Mouse (Mus musculus) adrenal gland, postnatal 4 days (tissue): ENCODE data around the gene Mogat2. TPM values are rescaled to one million over a fixed set of nuclear protein-coding genes. Genes with fewer than 3 reads are reported as not detected.

ENCODE experiments used
- DNase-seq, 2 experiments: peaks; one replicate each; pipeline ENCODE4 v3.0.0; 2021 to 2022; ENCODE audit warnings: low spot score in 2 of 2, mixed read lengths in 2 of 2
- total RNA-seq, 2 experiments: library from RNA; stranded (reverse); gene quantifications; 2 replicates each; pipeline ENCODE4 v1.2.3; 2021

Gene Mogat2
- total RNA-seq, 2 experiments from 2014 or later, result 0.34 to 4.1 TPM

GRCm38 (mm10) chr7:99236888-99237660 lies 1.3 kb downstream of the Mogat2 start:
- no peak for DNase-seq

GRCm38 (mm10) chr7:99235657-99236056 lies 2.8 kb downstream of the Mogat2 start:
- no peak for DNase-seq

- no peak for DNase-seq
These were observed 3.5 kb downstream of the Mogat2 start for GRCm38 (mm10) chr7:99234916-99235315.

GRCm38 (mm10) chr7:99232571-99232970 lies 5.8 kb downstream of the Mogat2 start:
- DNase-seq, result no peak

- DNase-seq, result no peak
These were observed 8.2 kb downstream of the Mogat2 start for GRCm38 (mm10) chr7:99230061-99230747.

GRCm38 (mm10) chr7:99229411-99229810 lies 9.0 kb downstream of the Mogat2 start:
- no peak for DNase-seq

- DNase-seq, result no peak
These were observed 9.6 kb downstream of the Mogat2 start for GRCm38 (mm10) chr7:99228825-99229224.

- DNase-seq, result no peak
These were observed 11.2 kb downstream of the Mogat2 start for GRCm38 (mm10) chr7:99227267-99227666.

- DNase-seq, result no peak
These were observed 11.8 kb downstream of the Mogat2 start for GRCm38 (mm10) chr7:99226662-99227061.

GRCm38 (mm10) chr7:99225421-99225820 lies 13.0 kb downstream of the Mogat2 start:
- no peak for DNase-seq

GRCm38 (mm10) chr7:99224648-99225190 lies 13.7 kb downstream of the Mogat2 start:
- DNase-seq, result no peak

GRCm38 (mm10) chr7:99224225-99224624 lies 14.2 kb downstream of the Mogat2 start:
- DNase-seq, result no peak

GRCm38 (mm10) chr7:99217338-99218074 lies 20.9 kb downstream of the Mogat2 start:
- DNase-seq, result no peak

- DNase-seq, result no peak
These were observed 23.0 kb downstream of the Mogat2 start for GRCm38 (mm10) chr7:99215347-99215855.

GRCm38 (mm10) chr7:99214621-99215185 lies 23.7 kb downstream of the Mogat2 start:
- DNase-seq, result no peak

GRCm38 (mm10) chr7:99213686-99214085 lies 24.7 kb downstream of the Mogat2 start:
- no peak for DNase-seq

GRCm38 (mm10) chr7:99213056-99213455 lies 25.4 kb downstream of the Mogat2 start:
- DNase-seq, result no peak

- DNase-seq, result no peak
These were observed 29.7 kb downstream of the Mogat2 start for GRCm38 (mm10) chr7:99208704-99209103.

GRCm38 (mm10) chr7:99206364-99206763 lies 32.1 kb downstream of the Mogat2 start:
- DNase-seq, result no peak

GRCm38 (mm10) chr7:99202163-99202562 lies 36.3 kb downstream of the Mogat2 start:
- DNase-seq, result no peak

GRCm38 (mm10) chr7:99200290-99200689 lies 38.1 kb downstream of the Mogat2 start:
- no peak for DNase-seq
